Mouse (Mus musculus) bone marrow, adult 2 months (tissue): Measurements from ENCODE around the gene Gm32742. TPM values are rescaled to one million over a fixed set of nuclear protein-coding genes. Genes with fewer than 3 reads are reported as not detected.

Experiments
- H3K27ac ChIP-seq: fragments of 200-500 bp; 2 replicates; pipeline ENCODE4 v1.5.1; 2012; ENCODE audit warnings: low read depth, mild to moderate bottlenecking, control low read depth, inconsistent platforms, low read length; ENCODE audit not compliant: control insufficient read depth, poor library complexity, insufficient read depth
- H3K4me1 ChIP-seq: fragments of 200-500 bp; 2 replicates; pipeline ENCODE4 v1.6.1; 2011; ENCODE audit warnings: low read length; ENCODE audit not compliant: control insufficient read depth, insufficient read depth
- H3K4me3 ChIP-seq: fragments of 200-500 bp; replicated peaks from 2 replicates; pipeline ENCODE3; 2011; ENCODE audit warnings: mild to moderate bottlenecking, low read depth, low read length, control low read depth; ENCODE audit not compliant: control insufficient read depth
- CTCF ChIP-seq: fragments of 200-500 bp; IDR thresholded peaks from 2 replicates; pipeline ENCODE4 v1.5.1; 2011; ENCODE audit warnings: low read length, control low read depth; ENCODE audit not compliant: control insufficient read depth, insufficient read depth
- POLR2A ChIP-seq: fragments of 200-500 bp; IDR thresholded peaks from 2 replicates; pipeline ENCODE4 v1.6.1; 2011; ENCODE audit warnings: low read depth, mild to moderate bottlenecking, control low read depth, low read length, borderline replicate concordance; ENCODE audit not compliant: control insufficient read depth
- WGBS: fragments of 180-500 bp; shearing (Covaris S2); methylation state at CpG from one replicate; pipeline ENCODE4 v1.1.7; 2018; 5-methylcytosine and 5-hydroxymethylcytosine counted together
- polyA plus RNA-seq: library from polyadenylated mRNA; stranded (reverse); fragments of >200 nt; gene quantifications from 2 replicates; pipeline ENCODE4 v1.2.4, GENCODE M21; 2011; ENCODE audit warnings: low replicate concordance; ENCODE audit not compliant: missing spikeins, insufficient read depth, insufficient read length

Gm32742 gene
- polyA plus RNA-seq, 1 experiment = not detected

- TF ChIP-seq CTCF = no peak
- no peak for TF ChIP-seq POLR2A
- Histone ChIP-seq H3K27ac (no peak overlapping the region), H3K4me3 (no peak overlapping the region), H3K4me1 (no peaks in the 10 kb centered on the region)
- WGBS = 36% methylated on average over 4 of the region's 4 CpGs
These were observed 20.1 kb upstream of the Gm32742 start for GRCm38 (mm10) chr9:51185386-51185785.

- peak overlapping the region; percentile 25; the same call in 1 of the 2 replicates for H3K27ac ChIP-seq
- TF ChIP-seq CTCF = no peak
- WGBS = 56% methylated on average over 15 of the region's 15 CpGs
These were observed 17.7 kb upstream of the Gm32742 start for GRCm38 (mm10) chr9:51182716-51183710.

GRCm38 (mm10) chr9:51180621-51181020 lies 15.3 kb upstream of the Gm32742 start:
- H3K4me1 ChIP-seq = no peaks in the 10 kb centered on the region
- H3K27ac ChIP-seq = no peak overlapping the region
- WGBS = 52% methylated on average over 5 of the region's 5 CpGs
- TF ChIP-seq POLR2A (no peak), CTCF (no peak)
- no peak overlapping the region for H3K4me3 ChIP-seq

More at GRCm38 (mm10) chr9:51182716-51183710, 17.7 kb upstream of the Gm32742 start:
- Histone ChIP-seq H3K4me1 (no peaks in the 10 kb centered on the region), H3K4me3 (no peak overlapping the region)

- peak; percentile 19; the same call in 1 of the 2 replicates for TF ChIP-seq CTCF
- TF ChIP-seq POLR2A = no peak
- Histone ChIP-seq H3K4me1 (no peaks in the 10 kb centered on the region; the same call in 1 of the 2 replicates), H3K27ac (no peak overlapping the region), H3K4me3 (no peak overlapping the region)
- 80% methylated on average over 1 of the region's 1 CpGs for WGBS
These were observed 13.0 kb upstream of the Gm32742 start for GRCm38 (mm10) chr9:51178297-51178696.

GRCm38 (mm10) chr9:51175722-51176121 lies 10.4 kb upstream of the Gm32742 start:
- no peak overlapping the region for H3K4me3 ChIP-seq
- no peak overlapping the region for H3K27ac ChIP-seq
- TF ChIP-seq POLR2A (no peak), CTCF (no peak)
- H3K4me1 ChIP-seq = no peaks in the 10 kb centered on the region; the same call in 1 of the 2 replicates
- WGBS = 89% methylated on average over 1 of the region's 1 CpGs

- no peak overlapping the region for H3K27ac ChIP-seq
- TF ChIP-seq POLR2A (no peak), CTCF (no peak)
- no peak overlapping the region for H3K4me3 ChIP-seq
- H3K4me1 ChIP-seq = no peaks in the 10 kb centered on the region; the same call in 1 of the 2 replicates
- 24% methylated on average over 8 of the region's 8 CpGs for WGBS
These were observed 9.7 kb upstream of the Gm32742 start for GRCm38 (mm10) chr9:51174890-51175464.

GRCm38 (mm10) chr9:51170298-51170697 lies 5.0 kb upstream of the Gm32742 start:
- no peak overlapping the region for H3K4me3 ChIP-seq
- H3K4me1 ChIP-seq = no peaks in the 10 kb centered on the region; the same call in 1 of the 2 replicates
- 80% methylated on average over 6 of the region's 6 CpGs for WGBS
- no peak for TF ChIP-seq CTCF
- TF ChIP-seq POLR2A = no peak
- no peak overlapping the region for H3K27ac ChIP-seq

GRCm38 (mm10) chr9:51169133-51169532 lies 3.8 kb upstream of the Gm32742 start:
- TF ChIP-seq POLR2A = no peak
- no peak for TF ChIP-seq CTCF
- Histone ChIP-seq H3K4me3 (no peak overlapping the region), H3K4me1 (no peaks in the 10 kb centered on the region; the same call in 1 of the 2 replicates), H3K27ac (no peak overlapping the region)
- WGBS = 80% methylated on average over 7 of the region's 7 CpGs
